Mouse (Mus musculus): ENCODE results near the gene Scamp4.

DNA sequence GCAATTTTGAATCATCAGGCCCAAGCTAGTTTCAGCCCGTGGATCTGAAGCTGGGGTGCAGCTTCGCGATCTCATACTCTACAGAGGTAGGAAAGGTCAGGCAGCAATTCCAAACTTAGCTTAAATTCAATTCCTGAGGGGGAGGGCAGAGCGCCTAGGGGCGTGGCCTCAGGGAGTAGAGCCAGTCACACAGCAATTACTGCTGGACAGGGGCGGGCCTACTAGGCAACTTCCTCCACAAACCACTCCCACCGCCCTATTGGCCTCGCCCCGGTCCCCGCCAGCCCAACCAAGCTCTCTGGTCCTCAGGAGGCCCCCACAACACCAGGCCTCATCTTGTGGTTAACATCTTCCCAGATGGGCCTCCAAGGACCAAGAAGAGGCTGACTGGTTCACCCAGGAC, 33.0 kb upstream of the Scamp4 start:
- TF ChIP-seq CTCF (IDR thresholded peaks at IDR 0.05; ENCODE audit: insufficient read depth, low read depth, low read length) (no peak), POLR2A (IDR thresholded peaks at IDR 0.05; ENCODE audit: insufficient read depth, low read depth, low read length) (no peak)

Measured in olfactory bulb, adult 2 months (tissue).